Mouse (Mus musculus): ENCODE results near the gene Exo5. TPM values are rescaled to one million over a fixed set of nuclear protein-coding genes. Genes with fewer than 3 reads are reported as not detected.

Exo5 gene
- polyA plus RNA-seq (2012; rRNA removed) = 3.3 and 5.4 TPM in 2 replicates

- WGBS = under 1% methylated on average over 33 of the region's 33 CpGs
- Histone ChIP-seq H3K4me3 (replicated peaks; ENCODE audit: extremely low read depth, low read depth, low read length) (peak within 1 kb of the TSS; percentile 64), H3K4me1 (ENCODE audit: control insufficient read depth, insufficient read depth, low read length) (peaks cover 3% of the 10 kb centered on the region; the same call in 1 of the 2 replicates)
- TF ChIP-seq CTCF (IDR thresholded peaks at IDR 0.05; ENCODE audit: insufficient read depth, low read length) = no peak
- peak; percentile 98 for TF ChIP-seq POLR2A (IDR thresholded peaks at IDR 0.05; ENCODE audit: borderline replicate concordance, extremely low read depth, low read depth, low read length)
- peak; percentile 85 for DNase-seq
Measured at GRCm38 (mm10) chr4:120924554-120925299, at the start of gene Exo5. Gene Exo5 (minus strand): TSS chr4:120925017.

GRCm38 (mm10) chr4:120971842-120972241 is 47.0 kb upstream of the Exo5 start:
- WGBS = 89% methylated on average over 8 of the region's 8 CpGs
- TF ChIP-seq POLR2A (IDR thresholded peaks at IDR 0.05; ENCODE audit: borderline replicate concordance, extremely low read depth, low read depth, low read length) (no peak), CTCF (IDR thresholded peaks at IDR 0.05; ENCODE audit: insufficient read depth, low read length) (no peak)
- peaks cover 7% of the 10 kb centered on the region for H3K4me1 ChIP-seq (ENCODE audit: control insufficient read depth, insufficient read depth, low read length)
- DNase-seq = no peak
- no peak overlapping the region for H3K4me3 ChIP-seq (replicated peaks; ENCODE audit: extremely low read depth, low read depth, low read length)

- Histone ChIP-seq H3K4me1 (ENCODE audit: control insufficient read depth, insufficient read depth, low read length) (peaks cover 3% of the 10 kb centered on the region; the same call in 1 of the 2 replicates), H3K4me3 (replicated peaks; ENCODE audit: extremely low read depth, low read depth, low read length) (no peak overlapping the region)
- DNase-seq = no peak
- TF ChIP-seq CTCF (IDR thresholded peaks at IDR 0.05; ENCODE audit: insufficient read depth, low read length) (peak; percentile 57), POLR2A (IDR thresholded peaks at IDR 0.05; ENCODE audit: borderline replicate concordance, extremely low read depth, low read depth, low read length) (no peak)
- WGBS = 79% methylated on average over 5 of the region's 5 CpGs
Measured at GRCm38 (mm10) chr4:120969382-120970146, 44.7 kb upstream of the Exo5 start.

- WGBS = 90% methylated on average over 9 of the region's 9 CpGs
Measured at GRCm38 (mm10) chr4:120968486-120968885, 43.7 kb upstream of the Exo5 start.

GRCm38 (mm10) chr4:120955586-120955985 is 30.8 kb upstream of the Exo5 start:
- no peak for DNase-seq

More at GRCm38 (mm10) chr4:120968486-120968885, 43.7 kb upstream of the Exo5 start:
- Histone ChIP-seq H3K4me3 (replicated peaks; ENCODE audit: extremely low read depth, low read depth, low read length) (no peak overlapping the region), H3K4me1 (ENCODE audit: control insufficient read depth, insufficient read depth, low read length) (no peaks in the 10 kb centered on the region)
- DNase-seq = no peak
- TF ChIP-seq POLR2A (IDR thresholded peaks at IDR 0.05; ENCODE audit: borderline replicate concordance, extremely low read depth, low read depth, low read length) (no peak), CTCF (IDR thresholded peaks at IDR 0.05; ENCODE audit: insufficient read depth, low read length) (no peak)

GRCm38 (mm10) chr4:120953667-120954066 is 28.9 kb upstream of the Exo5 start:
- Histone ChIP-seq H3K4me3 (replicated peaks; ENCODE audit: extremely low read depth, low read depth, low read length) (no peak overlapping the region), H3K4me1 (ENCODE audit: control insufficient read depth, insufficient read depth, low read length) (peaks cover 2% of the 10 kb centered on the region; the same call in 1 of the 2 replicates)
- DNase-seq = no peak
- 85% methylated on average over 1 of the region's 1 CpGs for WGBS
- no peak for TF ChIP-seq CTCF (IDR thresholded peaks at IDR 0.05; ENCODE audit: insufficient read depth, low read length)
- no peak for TF ChIP-seq POLR2A (IDR thresholded peaks at IDR 0.05; ENCODE audit: borderline replicate concordance, extremely low read depth, low read depth, low read length)

More at GRCm38 (mm10) chr4:120955586-120955985, 30.8 kb upstream of the Exo5 start:
- H3K4me1 ChIP-seq (ENCODE audit: control insufficient read depth, insufficient read depth, low read length) = peaks cover 2% of the 10 kb centered on the region; the same call in 1 of the 2 replicates
- no peak overlapping the region for H3K4me3 ChIP-seq (replicated peaks; ENCODE audit: extremely low read depth, low read depth, low read length)
- 97% methylated on average over 1 of the region's 1 CpGs for WGBS
- TF ChIP-seq CTCF (IDR thresholded peaks at IDR 0.05; ENCODE audit: insufficient read depth, low read length) (no peak), POLR2A (IDR thresholded peaks at IDR 0.05; ENCODE audit: borderline replicate concordance, extremely low read depth, low read depth, low read length) (no peak)

- TF ChIP-seq CTCF (IDR thresholded peaks at IDR 0.05; ENCODE audit: insufficient read depth, low read length) (no peak), POLR2A (IDR thresholded peaks at IDR 0.05; ENCODE audit: borderline replicate concordance, extremely low read depth, low read depth, low read length) (no peak)
- H3K4me1 ChIP-seq (ENCODE audit: control insufficient read depth, insufficient read depth, low read length) = peaks cover 2% of the 10 kb centered on the region; the same call in 1 of the 2 replicates
- no peak overlapping the region for H3K4me3 ChIP-seq (replicated peaks; ENCODE audit: extremely low read depth, low read depth, low read length)
- WGBS = 63% methylated on average over 4 of the region's 4 CpGs
- no peak for DNase-seq
Measured at GRCm38 (mm10) chr4:120953038-120953437, 28.2 kb upstream of the Exo5 start.

GRCm38 (mm10) chr4:120952163-120952562 is 27.3 kb upstream of the Exo5 start:
- Histone ChIP-seq H3K4me3 (replicated peaks; ENCODE audit: extremely low read depth, low read depth, low read length) (peak overlapping the region; percentile 85), H3K4me1 (ENCODE audit: control insufficient read depth, insufficient read depth, low read length) (peaks cover 2% of the 10 kb centered on the region; the same call in 1 of the 2 replicates)
- 11% methylated on average over 6 of the region's 6 CpGs for WGBS
- TF ChIP-seq CTCF (IDR thresholded peaks at IDR 0.05; ENCODE audit: insufficient read depth, low read length) = no peak
- TF ChIP-seq POLR2A (IDR thresholded peaks at IDR 0.05; ENCODE audit: borderline replicate concordance, extremely low read depth, low read depth, low read length) = no peak
- peak; percentile 17 for DNase-seq

- TF ChIP-seq POLR2A (IDR thresholded peaks at IDR 0.05; ENCODE audit: borderline replicate concordance, extremely low read depth, low read depth, low read length) (peak; percentile 85), CTCF (IDR thresholded peaks at IDR 0.05; ENCODE audit: insufficient read depth, low read length) (no peak)
- Histone ChIP-seq H3K4me3 (replicated peaks; ENCODE audit: extremely low read depth, low read depth, low read length) (peak within 1 kb of the TSS; percentile 87), H3K4me1 (ENCODE audit: control insufficient read depth, insufficient read depth, low read length) (peaks cover 2% of the 10 kb centered on the region; the same call in 1 of the 2 replicates)
- peak; percentile 85 for DNase-seq
- WGBS = under 1% methylated on average over 60 of the region's 60 CpGs
Measured at GRCm38 (mm10) chr4:120951428-120951973, 26.7 kb upstream of the Exo5 start, which contains the start of gene Zfp69. Gene Zfp69 (minus strand): TSS chr4:120951699.

Measured in lung, adult 2 months (tissue).